Mouse (Mus musculus): ENCODE data around the gene Fgr.

DNA sequence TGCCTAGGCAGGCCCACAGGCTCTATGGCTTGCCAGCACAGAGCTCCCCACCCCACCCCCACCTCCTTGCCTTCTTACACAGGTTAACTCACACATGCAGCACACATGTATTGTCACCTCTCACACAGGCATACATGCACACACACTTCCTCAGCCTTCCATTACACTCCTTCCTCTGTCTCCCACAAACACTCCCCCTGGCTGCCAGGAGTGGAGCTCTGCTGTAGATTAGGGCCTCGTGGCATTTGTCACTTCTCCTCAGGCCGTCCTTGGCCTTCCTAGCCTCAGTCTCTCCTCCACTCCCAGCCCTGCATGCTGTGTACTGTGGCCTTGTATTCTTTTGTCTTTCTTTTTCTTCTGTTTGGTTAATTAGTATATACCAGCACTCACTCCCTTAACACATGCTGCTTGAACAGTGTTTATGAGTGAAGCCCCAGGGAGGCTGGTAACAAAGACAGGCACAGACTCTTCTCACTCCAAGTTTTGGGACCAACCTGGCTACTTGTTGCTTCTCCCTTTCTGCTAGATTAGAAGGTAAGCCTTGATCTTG, 53.0 kb downstream of the Fgr start:
- no peak for TF ChIP-seq POLR2A (IDR thresholded peaks at IDR 0.05; ENCODE audit: extremely low read depth, insufficient read depth, low read length)
- peak; percentile 21; the same call in 1 of the 2 replicates for TF ChIP-seq CTCF (IDR thresholded peaks at IDR 0.05; ENCODE audit: extremely low read depth, insufficient read depth, low read length)

Measured in cortical plate, adult 2 months (tissue).